Mouse (Mus musculus) limb, embryonic 11.5 days (tissue): ENCODE data around the gene Alk. TPM values are rescaled to one million over a fixed set of nuclear protein-coding genes. Genes with fewer than 3 reads are reported as not detected.

ENCODE experiments used
- ATAC-seq: fragments of 200-750 bp; cut with Nextera tagmentation; 2 replicates; pipeline ENCODE4 v1.8.0; 2017; ENCODE audit warnings: low read depth; ENCODE audit not compliant: insufficient number of reproducible peaks, low FRiP score, low TSS enrichment
- DNase-seq: peaks from one replicate; pipeline ENCODE4 v3.0.0-alpha.2; 2015; ENCODE audit warnings: low spot score
- H3K27ac ChIP-seq: fragments of 300-500 bp; sonication (generic); replicated peaks from 2 replicates; pipeline ENCODE4 v1.5.1; 2014; ENCODE audit warnings: low read depth, mild to moderate bottlenecking, low read length
- H3K27me3 ChIP-seq: fragments of 300-500 bp; sonication (generic); 2 replicates; pipeline ENCODE4 v1.6.1; 2014; ENCODE audit warnings: mild to moderate bottlenecking, low read length, mixed read lengths; ENCODE audit not compliant: control insufficient read depth, insufficient read depth
- H3K36me3 ChIP-seq: fragments of 300-500 bp; sonication (generic); 2 replicates; pipeline ENCODE4 v1.6.1; 2014; ENCODE audit warnings: mild to moderate bottlenecking, low read length, moderate library complexity, mixed read lengths; ENCODE audit not compliant: control insufficient read depth, insufficient read depth
- H3K4me1 ChIP-seq: fragments of 300-500 bp; sonication (generic); 2 replicates; pipeline ENCODE4 v1.6.1; 2014; ENCODE audit warnings: low read length, mixed read lengths; ENCODE audit not compliant: control insufficient read depth, insufficient read depth
- H3K4me2 ChIP-seq: fragments of 300-500 bp; sonication (generic); 2 replicates; pipeline ENCODE4 v1.6.1; 2014; ENCODE audit warnings: low read depth, mild to moderate bottlenecking, moderate library complexity; ENCODE audit not compliant: severe bottlenecking
- H3K4me3 ChIP-seq: fragments of 300-500 bp; sonication (generic); 2 replicates; pipeline ENCODE4 v1.5.1; 2014; ENCODE audit warnings: low read depth, low read length
- H3K9ac ChIP-seq: fragments of 300-500 bp; sonication (generic); 2 replicates; pipeline ENCODE4 v1.6.1; 2014; ENCODE audit warnings: mild to moderate bottlenecking, low read length
- H3K9me3 ChIP-seq: fragments of 300-500 bp; sonication (generic); 2 replicates; pipeline ENCODE4 v1.6.1; 2016; ENCODE audit warnings: low read length; ENCODE audit not compliant: control insufficient read depth
- WGBS: fragments of 180-500 bp; shearing (Covaris S2); extraction: QIAGEN DNeasy Blood & Tissue Kit; methylation state at CpG from one replicate; pipeline ENCODE4 v1.1.7; 2014; 5-methylcytosine and 5-hydroxymethylcytosine counted together
- polyA plus RNA-seq: library from polyadenylated mRNA; unstranded; fragments of >200 nt; fragmentation: Nextera tagmentation; extraction: Ambion mirVana; gene quantifications from 2 replicates; pipeline ENCODE4 v1.2.1, GENCODE M21; 2014

The Alk gene
- polyA plus RNA-seq, 1 experiment from 2014 or later = 0.05 TPM

GRCm38 (mm10) chr17:71826603-71827002, 777.8 kb downstream of the Alk start:
- H3K9ac ChIP-seq = no peak overlapping the region
- 68% methylated on average over 3 of the region's 3 CpGs for WGBS
- H3K9me3 ChIP-seq = no peaks in the 10 kb centered on the region
- ATAC-seq = no peak
- no peak overlapping the region for H3K27ac ChIP-seq
- DNase-seq = no peak
- no peak overlapping the region for H3K4me2 ChIP-seq
- H3K36me3 ChIP-seq = no peaks in the 10 kb centered on the region; the same call in 1 of the 2 replicates
- no peaks in the 10 kb centered on the region for H3K27me3 ChIP-seq
- peaks cover 7% of the 10 kb centered on the region; the same call in 1 of the 2 replicates for H3K4me1 ChIP-seq
- no peak overlapping the region for H3K4me3 ChIP-seq

GRCm38 (mm10) chr17:71823622-71824306, 780.7 kb downstream of the Alk start:
- H3K36me3 ChIP-seq = no peaks in the 10 kb centered on the region; the same call in 1 of the 2 replicates
- H3K9ac ChIP-seq = no peak overlapping the region
- WGBS = 59% methylated on average over 8 of the region's 8 CpGs
- H3K4me2 ChIP-seq = no peak overlapping the region
- no peaks in the 10 kb centered on the region for H3K9me3 ChIP-seq
- DNase-seq = no peak
- peaks cover 7% of the 10 kb centered on the region; the same call in 1 of the 2 replicates for H3K4me1 ChIP-seq
- no peak overlapping the region for H3K4me3 ChIP-seq
- no peak for ATAC-seq
- no peak overlapping the region for H3K27ac ChIP-seq
- H3K27me3 ChIP-seq = no peaks in the 10 kb centered on the region

Other genes starting within 250 kb of the Alk start
- gene Ypel5, start 231.8 kb upstream of the Alk start, polyA plus RNA-seq = 37.2 and 38.2 TPM in 2 replicates